Mouse (Mus musculus) limb, embryonic 15.5 days (tissue): ENCODE data around the gene Ocm. TPM values are rescaled to one million over a fixed set of nuclear protein-coding genes. Genes with fewer than 3 reads are reported as not detected.

ENCODE experiments used
- ATAC-seq: fragments of 200-750 bp; cut with Nextera tagmentation; 2 replicates; pipeline ENCODE4 v1.8.0; 2017; ENCODE audit warnings: low read depth, moderate TSS enrichment; ENCODE audit not compliant: insufficient number of reproducible peaks, low FRiP score, low TSS enrichment
- H3K27ac ChIP-seq: fragments of 300-500 bp; sonication (generic); 2 replicates; pipeline ENCODE4 v1.5.1; 2015; ENCODE audit warnings: moderate library complexity, mild to moderate bottlenecking, inconsistent platforms
- H3K27me3 ChIP-seq: fragments of 300-500 bp; sonication (generic); 2 replicates; pipeline ENCODE4 v1.6.1; 2015; ENCODE audit warnings: inconsistent platforms
- H3K36me3 ChIP-seq: fragments of 300-500 bp; sonication (generic); 2 replicates; pipeline ENCODE4 v1.6.1; 2015; ENCODE audit warnings: inconsistent platforms
- H3K4me1 ChIP-seq: fragments of 300-500 bp; sonication (generic); 2 replicates; pipeline ENCODE4 v1.6.1; 2015; ENCODE audit warnings: inconsistent platforms
- H3K4me2 ChIP-seq: fragments of 300-500 bp; sonication (generic); 2 replicates; pipeline ENCODE4 v1.6.1; 2015; ENCODE audit warnings: mild to moderate bottlenecking, inconsistent platforms
- H3K4me3 ChIP-seq: fragments of 300-500 bp; sonication (generic); 2 replicates; pipeline ENCODE4 v1.5.1; 2015; ENCODE audit warnings: mild to moderate bottlenecking, inconsistent platforms
- H3K9ac ChIP-seq: fragments of 300-500 bp; sonication (generic); 2 replicates; pipeline ENCODE4 v1.6.1; 2015; ENCODE audit warnings: inconsistent platforms
- H3K9me3 ChIP-seq: fragments of 300-500 bp; sonication (generic); 2 replicates; pipeline ENCODE4 v1.6.1; 2016; ENCODE audit warnings: inconsistent platforms
- WGBS: fragments of 180-500 bp; shearing (Covaris S2); methylation state at CpG from one replicate; pipeline ENCODE4 v1.1.7; 2015; 5-methylcytosine and 5-hydroxymethylcytosine counted together
- polyA plus RNA-seq: library from polyadenylated mRNA; unstranded; fragments of >200 nt; fragmentation: Nextera tagmentation; extraction: Ambion mirVana; gene quantifications from 2 replicates; pipeline ENCODE4 v1.2.1, GENCODE M21; 2015

Ocm gene
- 0.40 and 0.68 TPM in 2 replicates for polyA plus RNA-seq

DNA sequence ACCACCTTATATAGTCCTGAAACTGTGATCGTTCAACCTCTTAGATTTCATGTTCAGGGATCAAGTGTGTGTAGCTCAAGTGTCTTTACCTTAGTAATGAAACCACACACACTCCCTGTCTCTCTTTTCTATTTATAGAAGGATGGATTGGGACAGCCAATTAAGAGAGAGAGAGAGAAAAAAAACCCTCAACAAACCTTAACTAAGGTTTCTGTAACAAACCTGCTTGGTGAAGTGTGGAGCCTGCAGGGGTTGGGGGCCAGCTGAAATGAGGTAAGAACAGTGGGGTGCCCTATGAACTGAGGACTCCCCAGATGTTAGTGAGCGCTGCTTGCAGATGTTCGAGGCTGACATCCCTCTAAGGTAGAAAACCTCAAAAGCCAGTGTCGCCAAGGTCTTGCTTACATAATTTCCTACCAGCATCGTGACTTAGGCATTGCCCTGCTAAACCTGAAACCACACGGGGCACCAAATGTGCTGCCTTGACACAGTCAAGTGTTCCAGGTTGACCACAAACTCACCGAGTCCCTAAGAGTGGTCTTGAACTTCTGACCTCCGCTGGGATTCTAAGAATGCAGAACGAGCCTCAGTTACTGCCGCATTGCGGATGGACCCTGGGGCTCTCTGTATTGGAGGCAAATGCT is at the start of gene Ocm:
Gene Ocm (minus strand): TSS at position 51 of the 644 bp plus-strand sequence.
- H3K4me1 ChIP-seq, result no peaks in the 10 kb centered on the region
- no peak within 1 kb of the TSS for H3K4me3 ChIP-seq
- H3K36me3 ChIP-seq, result no peaks in the 10 kb centered on the region
- ATAC-seq, result no peak
- H3K9ac ChIP-seq, result no peak within 1 kb of the TSS
- H3K27ac ChIP-seq, result no peak within 1 kb of the TSS
- H3K27me3 ChIP-seq, result no peaks in the 10 kb centered on the region
- 50% methylated on average over 11 of the region's 11 CpGs for WGBS
- no peaks in the 10 kb centered on the region for H3K9me3 ChIP-seq
- H3K4me2 ChIP-seq, result no peak within 1 kb of the TSS

- 40% methylated on average over 1 of the region's 1 CpGs for WGBS
Measured at GRCm38 (mm10) chr5:144071249-144071648, 44.8 kb upstream of the Ocm start.

GRCm38 (mm10) chr5:144070064-144070463 is 43.6 kb upstream of the Ocm start:
- no peaks in the 10 kb centered on the region for H3K36me3 ChIP-seq
- H3K4me2 ChIP-seq, result no peak overlapping the region
- H3K27me3 ChIP-seq, result no peaks in the 10 kb centered on the region
- whole genome bisulfite sequencing, result 96% methylated on average over 1 of the region's 1 CpGs
- H3K9ac ChIP-seq, result no peak overlapping the region
- H3K4me3 ChIP-seq, result no peak overlapping the region
- no peak overlapping the region for H3K27ac ChIP-seq
- no peaks in the 10 kb centered on the region for H3K4me1 ChIP-seq
- ATAC-seq, result no peak
- no peaks in the 10 kb centered on the region for H3K9me3 ChIP-seq

More at GRCm38 (mm10) chr5:144071249-144071648, 44.8 kb upstream of the Ocm start:
- Histone ChIP-seq H3K4me2 (no peak overlapping the region), H3K4me3 (no peak overlapping the region), H3K36me3 (no peaks in the 10 kb centered on the region), H3K9me3 (no peaks in the 10 kb centered on the region), H3K9ac (no peak overlapping the region), H3K27ac (no peak overlapping the region), H3K4me1 (no peaks in the 10 kb centered on the region), H3K27me3 (no peaks in the 10 kb centered on the region)
- ATAC-seq, result no peak

- ATAC-seq, result no peak
- no peaks in the 10 kb centered on the region for H3K36me3 ChIP-seq
- no peak overlapping the region for H3K4me2 ChIP-seq
- WGBS, result 80% methylated on average over 2 of the region's 2 CpGs
- H3K9me3 ChIP-seq, result no peaks in the 10 kb centered on the region
- no peak overlapping the region for H3K27ac ChIP-seq
- H3K27me3 ChIP-seq, result no peaks in the 10 kb centered on the region
- no peaks in the 10 kb centered on the region for H3K4me1 ChIP-seq
- no peak overlapping the region for H3K9ac ChIP-seq
- no peak overlapping the region for H3K4me3 ChIP-seq
Measured at GRCm38 (mm10) chr5:144066036-144066435, 39.6 kb upstream of the Ocm start.

- H3K36me3 ChIP-seq, result no peaks in the 10 kb centered on the region
- H3K9ac ChIP-seq, result no peak overlapping the region
- no peak overlapping the region for H3K27ac ChIP-seq
- H3K4me3 ChIP-seq, result no peak overlapping the region
- no peaks in the 10 kb centered on the region for H3K9me3 ChIP-seq
- no peaks in the 10 kb centered on the region for H3K4me1 ChIP-seq
- no peak overlapping the region for H3K4me2 ChIP-seq
- no peaks in the 10 kb centered on the region for H3K27me3 ChIP-seq
- ATAC-seq, result no peak
- WGBS, result 69% methylated on average over 5 of the region's 5 CpGs
Measured at GRCm38 (mm10) chr5:144064093-144064492, 37.6 kb upstream of the Ocm start.

DNA sequence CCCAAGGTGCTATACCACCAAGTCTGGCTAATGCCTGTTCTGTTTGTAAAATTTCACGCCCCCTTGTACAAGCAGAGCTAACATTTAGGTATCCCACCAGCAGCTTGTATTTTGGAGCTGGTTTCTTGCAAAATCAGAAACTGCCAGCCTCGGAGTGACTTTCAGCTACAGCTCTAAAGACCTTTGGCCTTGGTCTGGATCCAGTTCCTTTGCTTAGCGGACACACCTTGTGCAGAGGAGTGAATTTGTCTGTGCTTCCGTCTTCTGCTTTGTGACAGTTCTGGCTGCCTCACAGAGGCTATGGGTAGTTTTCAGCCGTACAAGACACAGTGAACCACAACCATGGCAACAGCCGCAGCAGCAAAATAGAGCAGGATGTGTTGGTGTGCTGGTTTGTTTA is 27.9 kb upstream of the Ocm start:
- Histone ChIP-seq H3K4me1 (no peaks in the 10 kb centered on the region), H3K4me3 (no peak overlapping the region), H3K9ac (no peak overlapping the region), H3K36me3 (no peaks in the 10 kb centered on the region), H3K9me3 (no peaks in the 10 kb centered on the region), H3K27me3 (no peaks in the 10 kb centered on the region), H3K27ac (no peak overlapping the region), H3K4me2 (no peak overlapping the region)
- no peak for ATAC-seq
- 88% methylated on average over 6 of the region's 6 CpGs for WGBS

GRCm38 (mm10) chr5:144053450-144053849 is 27.0 kb upstream of the Ocm start:
- H3K4me2 ChIP-seq, result no peak overlapping the region
- H3K9ac ChIP-seq, result no peak overlapping the region
- H3K9me3 ChIP-seq, result no peaks in the 10 kb centered on the region
- ATAC-seq, result no peak
- no peaks in the 10 kb centered on the region for H3K36me3 ChIP-seq
- H3K27ac ChIP-seq, result no peak overlapping the region
- WGBS, result 44% methylated on average over 3 of the region's 3 CpGs
- no peaks in the 10 kb centered on the region for H3K27me3 ChIP-seq
- no peaks in the 10 kb centered on the region for H3K4me1 ChIP-seq
- no peak overlapping the region for H3K4me3 ChIP-seq

- H3K4me1 ChIP-seq, result no peaks in the 10 kb centered on the region
- no peak for ATAC-seq
- H3K36me3 ChIP-seq, result no peaks in the 10 kb centered on the region
- no peak overlapping the region for H3K27ac ChIP-seq
- H3K4me3 ChIP-seq, result no peak overlapping the region
- H3K9ac ChIP-seq, result no peak overlapping the region
- no peaks in the 10 kb centered on the region for H3K9me3 ChIP-seq
- no peak overlapping the region for H3K4me2 ChIP-seq
- no peaks in the 10 kb centered on the region for H3K27me3 ChIP-seq
Measured at GRCm38 (mm10) chr5:144051268-144051667, 24.8 kb upstream of the Ocm start.

DNA sequence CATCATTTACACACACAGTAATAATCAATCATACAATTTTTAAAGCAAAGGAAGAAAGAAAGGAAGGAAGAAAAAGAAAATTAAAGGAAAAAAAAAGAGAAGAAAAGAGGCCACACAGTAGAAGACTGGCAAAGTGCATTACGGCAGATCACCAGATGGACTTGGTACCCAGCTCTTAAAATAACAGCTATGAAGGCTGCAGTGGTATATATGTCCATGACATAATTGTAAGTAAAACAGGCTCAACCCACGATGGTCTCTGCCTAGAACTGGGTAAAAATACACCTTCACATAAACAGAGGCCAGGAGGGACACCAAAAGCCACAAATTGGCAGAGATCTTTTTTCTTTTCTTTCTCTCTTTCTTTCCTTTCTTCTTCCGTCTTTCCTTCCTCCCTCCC is 23.4 kb upstream of the Ocm start:
- Histone ChIP-seq H3K27ac (no peak overlapping the region), H3K36me3 (no peaks in the 10 kb centered on the region), H3K4me3 (no peak overlapping the region), H3K4me2 (no peak overlapping the region), H3K4me1 (no peaks in the 10 kb centered on the region), H3K9ac (no peak overlapping the region), H3K27me3 (no peaks in the 10 kb centered on the region), H3K9me3 (no peaks in the 10 kb centered on the region)
- ATAC-seq, result no peak
- 63% methylated on average over 3 of the region's 3 CpGs for WGBS

DNA sequence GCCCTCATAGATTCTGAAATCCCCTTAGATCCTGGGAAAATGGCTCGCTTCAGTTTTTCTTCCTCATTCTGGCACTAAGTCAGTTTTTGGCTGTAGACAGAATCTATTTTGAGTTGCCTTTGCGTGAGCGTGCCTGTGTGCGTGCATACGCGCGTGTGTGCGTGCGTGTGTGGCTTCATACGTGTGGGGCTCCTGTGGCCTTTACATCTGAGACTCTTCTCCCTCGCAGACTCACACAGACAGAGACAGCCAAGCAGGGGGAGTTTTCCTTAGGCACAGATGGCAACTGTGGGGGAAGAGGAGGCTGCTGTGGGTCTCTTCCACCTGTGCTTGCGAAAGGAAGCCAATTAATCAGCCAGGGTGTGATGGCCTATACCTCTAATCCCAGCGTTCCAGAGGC is 20.9 kb upstream of the Ocm start:
- Histone ChIP-seq H3K4me3 (no peak overlapping the region), H3K4me2 (no peak overlapping the region), H3K9me3 (no peaks in the 10 kb centered on the region), H3K4me1 (no peaks in the 10 kb centered on the region), H3K9ac (no peak overlapping the region), H3K36me3 (no peaks in the 10 kb centered on the region), H3K27ac (no peak overlapping the region), H3K27me3 (no peaks in the 10 kb centered on the region)
- ATAC-seq, result no peak
- 52% methylated on average over 13 of the region's 13 CpGs for whole genome bisulfite sequencing

GRCm38 (mm10) chr5:144043166-144043565 is 16.7 kb upstream of the Ocm start:
- H3K36me3 ChIP-seq, result no peaks in the 10 kb centered on the region
- 90% methylated on average over 11 of the region's 11 CpGs for WGBS
- no peak overlapping the region for H3K4me3 ChIP-seq
- no peaks in the 10 kb centered on the region for H3K27me3 ChIP-seq
- no peaks in the 10 kb centered on the region for H3K4me1 ChIP-seq
- H3K9ac ChIP-seq, result no peak overlapping the region
- no peaks in the 10 kb centered on the region for H3K9me3 ChIP-seq
- H3K27ac ChIP-seq, result no peak overlapping the region
- H3K4me2 ChIP-seq, result no peak overlapping the region
- ATAC-seq, result no peak

GRCm38 (mm10) chr5:144040720-144041364 is 14.4 kb upstream of the Ocm start:
- H3K36me3 ChIP-seq, result no peaks in the 10 kb centered on the region
- peak overlapping the region; percentile 22; the same call in 1 of the 2 replicates for H3K4me2 ChIP-seq
- no peaks in the 10 kb centered on the region for H3K27me3 ChIP-seq
- H3K27ac ChIP-seq, result no peak overlapping the region
- no peak overlapping the region for H3K9ac ChIP-seq
- H3K4me3 ChIP-seq, result no peak overlapping the region
- H3K4me1 ChIP-seq, result no peaks in the 10 kb centered on the region
- no peaks in the 10 kb centered on the region for H3K9me3 ChIP-seq
- 49% methylated on average over 11 of the region's 11 CpGs for WGBS
- ATAC-seq, result no peak
